Mouse (Mus musculus) midbrain, embryonic 10.5 days (tissue): Measurements from ENCODE around the gene Dcaf1. TPM values are rescaled to one million over a fixed set of nuclear protein-coding genes. Genes with fewer than 3 reads are reported as not detected.
A peak's percentile ranks its signal among the peaks of the same experiment; 100 is the strongest.

Source experiments
- DNase-seq: peaks from one replicate; pipeline ENCODE4 v3.0.0-alpha.2; 2017; ENCODE audit warnings: low spot score
- H3K27ac ChIP-seq: fragments of 300-500 bp; sonication (generic); replicated peaks from 2 replicates; pipeline ENCODE4 v1.5.1; 2016; ENCODE audit warnings: mild to moderate bottlenecking
- H3K27me3 ChIP-seq: fragments of 300-500 bp; sonication (generic); 2 replicates; pipeline ENCODE4 v1.6.1; 2016; ENCODE audit warnings: low read depth, mild to moderate bottlenecking; ENCODE audit not compliant: poor library complexity, severe bottlenecking
- H3K36me3 ChIP-seq: fragments of 300-500 bp; sonication (generic); 2 replicates; pipeline ENCODE4 v1.6.1; 2016; ENCODE audit warnings: mild to moderate bottlenecking, moderate library complexity
- H3K4me1 ChIP-seq: fragments of 300-500 bp; sonication (generic); 2 replicates; pipeline ENCODE4 v1.6.1; 2016
- H3K4me3 ChIP-seq: fragments of 300-500 bp; sonication (generic); 2 replicates; pipeline ENCODE4 v1.5.1; 2016; ENCODE audit warnings: mild to moderate bottlenecking, moderate library complexity
- H3K9me3 ChIP-seq: fragments of 300-500 bp; sonication (generic); replicated peaks from 2 replicates; pipeline ENCODE4 v1.6.1; 2016; ENCODE audit warnings: mild to moderate bottlenecking
- WGBS: fragments of 180-500 bp; shearing (Covaris S2); methylation state at CpG from one replicate; pipeline ENCODE4 v1.1.7; 2016; 5-methylcytosine and 5-hydroxymethylcytosine counted together
- polyA plus RNA-seq: library from polyadenylated mRNA; unstranded; fragments of >200 nt; fragmentation: Nextera tagmentation; extraction: Ambion mirVana; gene quantifications from 2 replicates; pipeline ENCODE4 v1.2.1, GENCODE M21; 2016

Gene Dcaf1
- polyA plus RNA-seq, 1 experiment from 2014 or later = 33.6 TPM

DNA sequence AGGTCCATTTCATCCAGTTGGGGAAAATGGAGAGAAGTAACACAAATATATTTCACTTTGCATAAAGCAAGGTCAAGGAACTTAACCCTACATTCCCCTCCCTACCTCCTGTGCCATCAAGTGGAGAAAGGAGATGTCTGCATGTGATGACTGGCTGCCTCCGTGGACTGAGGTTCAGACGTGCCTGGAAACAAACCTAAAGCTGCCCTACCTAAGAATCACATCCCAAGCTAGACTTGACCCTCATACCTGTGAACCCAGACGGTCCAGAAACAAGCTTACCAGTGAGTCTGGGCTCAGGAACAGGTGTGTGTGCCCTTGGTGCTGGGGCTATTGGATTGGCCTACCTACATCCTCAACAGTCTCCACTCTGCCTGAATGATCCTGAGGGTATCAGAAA is 71.7 kb downstream of the Dcaf1 start:
- peak overlapping the region; percentile 83 for H3K4me3 ChIP-seq
- DNase-seq = no peak
- H3K9me3 ChIP-seq = no peaks in the 10 kb centered on the region
- H3K27ac ChIP-seq = peak overlapping the region; percentile 94
- H3K36me3 ChIP-seq = peaks cover 30% of the 10 kb centered on the region
- no peaks in the 10 kb centered on the region for H3K27me3 ChIP-seq
- WGBS = 59% methylated on average over 3 of the region's 3 CpGs
- peaks cover 41% of the 10 kb centered on the region for H3K4me1 ChIP-seq

GRCm38 (mm10) chr9:106898901-106899300 is 77.2 kb downstream of the Dcaf1 start:
- H3K4me1 ChIP-seq = no peaks in the 10 kb centered on the region
- no peak overlapping the region for H3K27ac ChIP-seq
- peaks cover 4% of the 10 kb centered on the region; the same call in 1 of the 2 replicates for H3K36me3 ChIP-seq
- H3K9me3 ChIP-seq = no peaks in the 10 kb centered on the region
- WGBS = 88% methylated on average over 1 of the region's 1 CpGs
- no peak for DNase-seq
- H3K4me3 ChIP-seq = no peak overlapping the region
- no peaks in the 10 kb centered on the region for H3K27me3 ChIP-seq

- H3K36me3 ChIP-seq = peaks cover under 1% of the 10 kb centered on the region; the same call in 1 of the 2 replicates
- WGBS = 93% methylated on average over 7 of the region's 7 CpGs
- no peaks in the 10 kb centered on the region for H3K27me3 ChIP-seq
- no peak overlapping the region for H3K27ac ChIP-seq
- H3K4me3 ChIP-seq = no peak overlapping the region
- no peaks in the 10 kb centered on the region for H3K9me3 ChIP-seq
- no peaks in the 10 kb centered on the region for H3K4me1 ChIP-seq
- no peak for DNase-seq
Measured at GRCm38 (mm10) chr9:106901596-106901995, 79.9 kb downstream of the Dcaf1 start.

GRCm38 (mm10) chr9:106903099-106903790 is 81.6 kb downstream of the Dcaf1 start:
- no peaks in the 10 kb centered on the region for H3K27me3 ChIP-seq
- H3K9me3 ChIP-seq = no peaks in the 10 kb centered on the region
- no peak for DNase-seq
- H3K4me3 ChIP-seq = no peak overlapping the region
- no peak overlapping the region for H3K27ac ChIP-seq
- H3K4me1 ChIP-seq = no peaks in the 10 kb centered on the region
- WGBS = 80% methylated on average over 4 of the region's 4 CpGs
- 0 out of 2 replicates have a peak, but pooled peaks cover 5% of the 10 kb centered on the region for H3K36me3 ChIP-seq

- Histone ChIP-seq H3K27me3 (no peaks in the 10 kb centered on the region), H3K4me1 (no peaks in the 10 kb centered on the region), H3K4me3 (no peak overlapping the region), H3K36me3 (0 out of 2 replicates have a peak, but pooled peaks cover 5% of the 10 kb centered on the region), H3K9me3 (no peaks in the 10 kb centered on the region), H3K27ac (no peak overlapping the region)
- 32% methylated on average over 1 of the region's 1 CpGs for WGBS
- no peak for DNase-seq
Measured at GRCm38 (mm10) chr9:106903791-106904134, 82.1 kb downstream of the Dcaf1 start.

DNA sequence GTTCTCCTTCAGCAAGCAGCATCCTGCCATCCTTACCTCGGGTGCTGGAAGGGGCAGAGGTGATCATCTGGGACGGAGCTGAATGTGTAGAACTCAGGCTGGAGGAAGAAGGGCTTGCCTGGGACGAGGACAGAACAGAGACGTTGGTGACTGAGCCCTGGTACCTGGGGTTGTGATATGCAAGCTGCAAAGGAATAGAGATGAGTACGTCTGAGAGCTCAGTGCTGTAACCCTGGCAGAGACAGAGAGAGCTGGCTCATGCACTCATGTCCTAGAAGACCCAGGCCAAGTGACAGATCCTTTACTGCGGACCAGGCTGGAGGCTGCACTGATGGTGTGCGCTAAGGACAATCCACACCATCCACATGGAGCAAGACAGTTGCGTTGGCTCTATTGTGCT is 84.9 kb downstream of the Dcaf1 start:
- H3K36me3 ChIP-seq = 0 out of 2 replicates have a peak, but pooled peaks cover 5% of the 10 kb centered on the region
- no peak overlapping the region for H3K27ac ChIP-seq
- 84% methylated on average over 8 of the region's 8 CpGs for WGBS
- no peaks in the 10 kb centered on the region for H3K4me1 ChIP-seq
- H3K4me3 ChIP-seq = no peak overlapping the region
- no peak for DNase-seq
- no peaks in the 10 kb centered on the region for H3K27me3 ChIP-seq
- H3K9me3 ChIP-seq = no peaks in the 10 kb centered on the region

DNA sequence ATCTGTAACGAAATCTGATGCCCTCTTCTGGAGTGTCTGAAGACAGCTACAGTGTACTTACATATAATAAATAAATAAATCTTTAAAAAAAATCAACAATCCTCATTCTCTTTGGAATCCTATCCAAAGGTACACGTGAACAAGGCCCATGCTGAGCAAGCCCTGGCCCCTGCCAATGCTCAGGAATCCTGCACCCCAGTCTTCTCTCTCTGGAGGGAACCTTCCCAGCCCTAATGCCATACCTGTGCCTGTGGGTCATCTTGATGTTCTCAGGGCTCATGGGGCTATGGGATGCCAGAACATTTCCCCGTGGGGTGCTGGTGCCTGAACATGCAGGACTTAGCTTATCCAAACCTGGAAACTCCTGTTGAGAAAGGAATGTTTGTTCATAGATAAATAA is 86.5 kb downstream of the Dcaf1 start:
- no peaks in the 10 kb centered on the region for H3K27me3 ChIP-seq
- no peak overlapping the region for H3K4me3 ChIP-seq
- WGBS = 83% methylated on average over 3 of the region's 3 CpGs
- H3K27ac ChIP-seq = no peak overlapping the region
- H3K36me3 ChIP-seq = 0 out of 2 replicates have a peak, but pooled peaks cover 5% of the 10 kb centered on the region
- H3K4me1 ChIP-seq = no peaks in the 10 kb centered on the region
- DNase-seq = no peak
- no peaks in the 10 kb centered on the region for H3K9me3 ChIP-seq

DNA sequence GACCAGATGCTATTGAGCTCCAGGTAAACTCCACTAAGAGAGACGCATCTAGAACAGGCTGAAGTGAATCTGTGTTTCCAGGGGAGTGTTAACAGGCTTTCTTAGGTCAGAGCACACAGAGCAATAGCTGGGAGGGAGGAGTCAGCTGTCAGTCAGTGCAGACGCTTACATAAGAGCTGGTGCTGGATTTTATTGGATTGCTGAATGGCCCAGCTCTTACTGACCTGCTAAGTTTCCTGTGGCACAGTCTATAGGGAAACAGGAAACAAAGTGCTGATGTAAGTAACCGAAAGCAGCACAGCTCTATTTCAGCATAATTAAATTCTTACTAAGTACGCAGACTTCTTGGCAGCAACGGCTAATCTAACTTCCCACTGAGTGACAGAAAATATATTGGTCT is 87.0 kb downstream of the Dcaf1 start:
- WGBS = 66% methylated on average over 5 of the region's 5 CpGs
- no peak for DNase-seq
- no peaks in the 10 kb centered on the region for H3K27me3 ChIP-seq
- 0 out of 2 replicates have a peak, but pooled peaks cover 5% of the 10 kb centered on the region for H3K36me3 ChIP-seq
- no peak overlapping the region for H3K27ac ChIP-seq
- H3K4me3 ChIP-seq = no peak overlapping the region
- H3K9me3 ChIP-seq = no peaks in the 10 kb centered on the region
- no peaks in the 10 kb centered on the region for H3K4me1 ChIP-seq

DNA sequence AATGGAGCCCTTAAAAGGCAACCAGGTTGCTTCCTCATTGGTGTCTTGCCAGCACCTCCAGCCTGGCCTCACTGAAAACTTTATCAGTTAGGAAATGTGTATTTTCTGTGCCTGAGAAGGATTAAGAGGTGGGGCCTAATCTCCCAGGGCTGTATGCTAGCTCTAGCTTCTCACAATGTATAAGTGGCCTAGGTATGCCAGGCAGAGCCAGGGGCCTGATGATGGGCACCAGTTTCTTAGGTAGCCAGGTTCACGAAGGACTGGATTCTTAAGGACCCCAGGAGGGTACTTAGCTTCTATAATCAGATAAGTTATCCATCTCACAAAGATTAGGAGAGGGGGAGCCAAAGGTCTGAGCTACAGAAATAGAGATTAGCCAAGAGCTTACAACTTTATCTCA is 90.0 kb downstream of the Dcaf1 start:
- H3K4me3 ChIP-seq = no peak overlapping the region
- 0 out of 2 replicates have a peak, but pooled peaks cover 5% of the 10 kb centered on the region for H3K36me3 ChIP-seq
- H3K27me3 ChIP-seq = no peaks in the 10 kb centered on the region
- no peak overlapping the region for H3K27ac ChIP-seq
- WGBS = 91% methylated on average over 1 of the region's 1 CpGs
- no peak for DNase-seq
- no peaks in the 10 kb centered on the region for H3K9me3 ChIP-seq
- no peaks in the 10 kb centered on the region for H3K4me1 ChIP-seq

- Histone ChIP-seq H3K36me3 (no peaks in the 10 kb centered on the region), H3K4me1 (no peaks in the 10 kb centered on the region), H3K9me3 (no peaks in the 10 kb centered on the region), H3K27me3 (no peaks in the 10 kb centered on the region), H3K4me3 (no peak overlapping the region), H3K27ac (no peak overlapping the region)
- WGBS = 25% methylated on average over 1 of the region's 1 CpGs
- no peak for DNase-seq
Measured at GRCm38 (mm10) chr9:106913759-106914158, 92.1 kb downstream of the Dcaf1 start.

DNA sequence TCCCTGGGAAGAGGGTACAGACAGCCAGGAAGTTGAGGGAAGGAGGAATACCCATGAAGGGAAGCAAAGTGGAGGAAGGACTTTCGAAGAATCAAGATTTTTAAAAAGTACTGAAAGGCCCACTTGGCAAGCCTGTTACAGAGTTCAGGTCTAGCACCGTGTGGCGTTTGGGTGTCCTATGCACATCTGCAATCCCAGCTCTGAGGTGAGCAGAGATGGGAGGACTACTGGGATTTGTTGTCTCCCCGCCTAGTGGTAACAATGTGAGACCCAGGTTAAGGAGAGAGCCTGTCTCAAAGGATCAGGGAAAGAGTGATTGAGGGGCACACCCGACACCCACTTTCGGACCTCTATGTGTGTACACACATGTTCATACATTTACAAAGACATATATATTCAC is 93.2 kb downstream of the Dcaf1 start:
- H3K4me1 ChIP-seq = no peaks in the 10 kb centered on the region
- no peak for DNase-seq
- no peak overlapping the region for H3K27ac ChIP-seq
- WGBS = 88% methylated on average over 6 of the region's 6 CpGs
- H3K9me3 ChIP-seq = no peaks in the 10 kb centered on the region
- H3K36me3 ChIP-seq = no peaks in the 10 kb centered on the region
- no peaks in the 10 kb centered on the region for H3K27me3 ChIP-seq
- H3K4me3 ChIP-seq = no peak overlapping the region
